ENCODE assay signal across 8 mouse cellular contexts in genomic region chr9:75437653-75438385, GRCm38 (mm10). TPM values are rescaled to one million over a fixed set of nuclear protein-coding genes. Genes with fewer than 3 reads are reported as not detected.
A peak's percentile ranks its signal among the peaks of the same experiment; 100 is the strongest.
DNase-seq lines count a peak whose midpoint lies in the region; ATAC-seq and TF ChIP-seq lines count a peak whose summit lies in the region.
"Had no signal": no experiment of that assay in that cellular context is flagged by ENCODE, and none has a peak within 500 bp of the region (broad histone marks: within the 10 kb centered on the region; RNA-seq: fewer than 3 reads in every experiment).

No protein-coding gene starts in this region.

- H3K9ac ChIP-seq in kidney, embryonic 14.5 days (ENCODE audit: low read depth, low read length), result no peak overlapping the region
- no peak overlapping the region for H3K9ac ChIP-seq in liver, postnatal 0 days (replicated peaks)
- H3K9ac ChIP-seq: limb, embryonic 15.5 days had no signal

- peak; percentile 33 for TF ChIP-seq CTCF in E14TG2a.4 (conservative IDR thresholded peaks at IDR 0.05; ENCODE audit: low read length)
- peak; percentile 71 for TF ChIP-seq CTCF in liver, postnatal 0 days (IDR thresholded peaks at IDR 0.05; ENCODE audit: low read depth)

- 36% methylated on average over 6 of the region's 6 CpGs for WGBS in kidney, embryonic 14.5 days
- 44% methylated on average over 6 of the region's 6 CpGs for WGBS in liver, postnatal 0 days (ENCODE audit: insufficient replicate concordance)

- H3K9me3 ChIP-seq in kidney, embryonic 14.5 days (ENCODE audit: control insufficient read depth, low read length), result no peaks in the 10 kb centered on the region
- no peaks in the 10 kb centered on the region for H3K9me3 ChIP-seq in E14TG2a.4 (ENCODE audit: low read length)
- H3K9me3 ChIP-seq in liver, postnatal 0 days (ENCODE audit: low read length), result no peaks in the 10 kb centered on the region
- H3K9me3 ChIP-seq: limb, embryonic 15.5 days had no signal

- TF ChIP-seq EP300 in liver, postnatal 0 days (IDR thresholded peaks at IDR 0.05; ENCODE audit: low read depth), result no peak

- H3K4me1 ChIP-seq in kidney, embryonic 14.5 days (ENCODE audit: control insufficient read depth, insufficient read depth, low read length), result peaks cover 13% of the 10 kb centered on the region
- H3K4me1 ChIP-seq in E14TG2a.4 (replicated peaks; ENCODE audit: low read depth, low read length), result peaks cover 70% of the 10 kb centered on the region
- peaks cover 12% of the 10 kb centered on the region for H3K4me1 ChIP-seq in liver, postnatal 0 days (ENCODE audit: insufficient read depth)

- ATAC-seq in kidney, embryonic 14.5 days (ENCODE audit: low FRiP score, low TSS enrichment), result no peak
- no peak for ATAC-seq in liver, postnatal 0 days

- H3K4me3 ChIP-seq in kidney, embryonic 14.5 days (ENCODE audit: low read length), result no peak overlapping the region
- no peak overlapping the region for H3K4me3 ChIP-seq in E14TG2a.4 (replicated peaks; ENCODE audit: low read length)
- H3K4me3 ChIP-seq in liver, postnatal 0 days (ENCODE audit: low read depth, low read length), result no peak overlapping the region
- H3K4me3 ChIP-seq: limb, embryonic 15.5 days had no signal

- peak; percentile 51 for DNase-seq in kidney, adult 9 months
- peak; percentile 41 for DNase-seq in adrenal gland, adult 2 months
- DNase-seq in liver, postnatal 0 days, result peak; percentile 60
- peak; percentile 76 for DNase-seq in thymus, postnatal 0 days (ENCODE audit: low spot score)
- no peak for DNase-seq in right cerebral cortex, adult 18-20 months

- no peak overlapping the region for H3K4me2 ChIP-seq in kidney, embryonic 14.5 days (replicated peaks; ENCODE audit: low read depth, low read length)
- no peak overlapping the region for H3K4me2 ChIP-seq in liver, postnatal 0 days (ENCODE audit: low read depth, low read length)
- H3K4me2 ChIP-seq: limb, embryonic 15.5 days had no signal

- no peak overlapping the region for H3K27ac ChIP-seq in kidney, embryonic 14.5 days (ENCODE audit: low read depth, low read length)
- no peak overlapping the region for H3K27ac ChIP-seq in liver, postnatal 0 days (ENCODE audit: low read depth)
- H3K27ac ChIP-seq: limb, embryonic 15.5 days had no signal

- H3K36me3 ChIP-seq in kidney, embryonic 14.5 days (ENCODE audit: control insufficient read depth, insufficient read depth, low read length), result no peaks in the 10 kb centered on the region
- H3K36me3 ChIP-seq in E14TG2a.4 (ENCODE audit: insufficient read depth, low read length), result no peaks in the 10 kb centered on the region
- H3K36me3 ChIP-seq in liver, postnatal 0 days (replicated peaks; ENCODE audit: insufficient read depth, low read length), result no peaks in the 10 kb centered on the region
- H3K36me3 ChIP-seq: limb, embryonic 15.5 days had no signal

- H3K27me3 ChIP-seq in kidney, embryonic 14.5 days (ENCODE audit: control insufficient read depth, insufficient read depth, low read length), result no peaks in the 10 kb centered on the region
- H3K27me3 ChIP-seq in E14TG2a.4 (ENCODE audit: insufficient read depth, low read length), result no peaks in the 10 kb centered on the region
- H3K27me3 ChIP-seq in liver, postnatal 0 days (ENCODE audit: insufficient read depth, low read length), result no peaks in the 10 kb centered on the region
- H3K27me3 ChIP-seq: limb, embryonic 15.5 days had no signal

RNA-seq across cellular contexts. Expression of gene Leo1, which starts 3.5 kb away (rescaled TPM):
- 36.9 and 45.8 TPM in 2 replicates for polyA plus RNA-seq in kidney, embryonic 14.5 days (2014; fragmentation: Nextera tagmentation; extraction: Ambion mirVana)
- total RNA-seq in adrenal gland, adult 2 months (2021), result 10 to 100 TPM; 21.8 to 31.7 TPM
- polyA plus RNA-seq in adrenal gland, adult 2 months (2012; rRNA removed), result 1.4 and 1.5 TPM in 2 replicates
- 10.5 and 11.3 TPM in 2 replicates for polyA plus RNA-seq in liver, postnatal 0 days (2015; fragmentation: Nextera tagmentation; extraction: Ambion mirVana)
- 41.7 and 44.5 TPM in 2 replicates for polyA plus RNA-seq in thymus, postnatal 0 days (2015; fragmentation: Nextera tagmentation; extraction: Ambion mirVana)

RNA-seq across cellular contexts. Expression of gene Mapk6, which starts 28.0 kb away (rescaled TPM):
- 54.8 and 77.6 TPM in 2 replicates for polyA plus RNA-seq in kidney, embryonic 14.5 days (2014; fragmentation: Nextera tagmentation; extraction: Ambion mirVana)
- 10 to 100 TPM; 36.2 to 39.0 TPM for total RNA-seq in adrenal gland, adult 2 months (2021)
- 8.5 and 11.7 TPM in 2 replicates for polyA plus RNA-seq in adrenal gland, adult 2 months (2012; rRNA removed)
- 17.2 and 18.4 TPM in 2 replicates for polyA plus RNA-seq in liver, postnatal 0 days (2015; fragmentation: Nextera tagmentation; extraction: Ambion mirVana)
- polyA plus RNA-seq in thymus, postnatal 0 days (2015; fragmentation: Nextera tagmentation; extraction: Ambion mirVana), result 47.4 and 51.9 TPM in 2 replicates
